Mouse (Mus musculus) CH12.LX (cell line): ENCODE data around the gene Mgat5.

Experiments used
- CTCF ChIP-seq, 2 experiments: IDR thresholded peaks in 1 of 2; conservative IDR thresholded peaks in 1 of 2; 2 replicates each; pipeline ENCODE4 v1.5.1; 2011 to 2012; ENCODE audit warnings: low read depth in 2 of 2, low read length in 2 of 2, improper control_type of control experiment in 1 of 2, inconsistent platforms in 1 of 2, mild to moderate bottlenecking in 1 of 2, moderate library complexity in 1 of 2
- MEF2A ChIP-seq: IDR thresholded peaks from 2 replicates; pipeline ENCODE4 v1.6.1; 2014; ENCODE audit warnings: low read depth, mild to moderate bottlenecking, inconsistent platforms, low read length, improper control_type of control experiment, borderline replicate concordance
- NELFE ChIP-seq: IDR thresholded peaks from 2 replicates; pipeline ENCODE4 v1.6.1; 2011; ENCODE audit warnings: low read depth, low read length, improper control_type of control experiment
- POLR2AphosphoS2 ChIP-seq: IDR thresholded peaks from 2 replicates; pipeline ENCODE4 v1.6.1; 2011; ENCODE audit warnings: low read depth, low read length, improper control_type of control experiment
- SMC3 ChIP-seq: IDR thresholded peaks from 2 replicates; pipeline ENCODE4 v1.6.1; 2011; ENCODE audit warnings: low read depth, low read length, improper control_type of control experiment
- ZNF384 ChIP-seq: IDR thresholded peaks from 2 replicates; pipeline ENCODE4 v1.6.1; 2012; ENCODE audit warnings: low read depth, low read length, improper control_type of control experiment, inconsistent platforms

- no peak for TF ChIP-seq SMC3
- no peak for TF ChIP-seq CTCF (conservative IDR thresholded peaks at IDR 0.05 in 1 of 2, IDR thresholded peaks at IDR 0.05 in 1 of 2; ENCODE audit: low read depth in 2 of 2, low read length in 2 of 2)
- TF ChIP-seq POLR2AphosphoS2: no peak
- no peak for TF ChIP-seq ZNF384
- no peak for TF ChIP-seq NELFE
- no peak for TF ChIP-seq MEF2A
Observed at GRCm38 (mm10) chr1:127302620-127303019, 97.8 kb downstream of the Mgat5 start.
